Mouse (Mus musculus) 416B (cell line): ENCODE data around the gene Olfr305.
"Not testable (repeated sequence)": the region's sequence is repeated elsewhere in the genome, so short reads cannot be mapped to it uniquely, and the experiment has no call there.

Source experiments
- DNase-seq: peaks from one replicate; pipeline ENCODE4 v3.0.0; 2011; ENCODE audit warnings: low read depth

Gene Olfr305

GRCm38 (mm10) chr7:86366828-86367227 is at the start of gene Olfr305:
Gene Olfr305 (minus strand): TSS chr7:86366928.
- no peak for DNase-seq

DNA sequence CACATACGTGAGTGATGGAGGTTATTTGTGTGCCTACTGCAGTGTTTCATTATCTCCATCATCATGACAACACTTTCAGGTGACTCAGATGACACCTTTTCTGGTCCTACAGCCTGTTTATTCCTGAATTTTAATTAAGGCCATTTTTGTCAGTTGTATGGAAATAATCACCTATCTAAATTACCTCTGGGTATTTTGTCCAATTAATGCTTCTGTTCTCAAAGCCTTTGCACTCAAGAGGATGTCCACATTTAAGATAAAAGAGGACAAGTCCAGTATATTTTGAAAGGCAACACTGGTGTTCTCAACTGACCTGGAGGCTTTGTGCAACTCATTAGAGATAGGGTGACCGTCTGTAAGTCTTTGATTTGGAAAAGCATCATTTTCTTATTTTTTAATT is 36.8 kb upstream of the Olfr305 start, which contains the start of gene Olfr301:
Olfr301 (plus strand) TSS at position 301 of the 400 bp plus-strand sequence.
- no peak for DNase-seq

DNA sequence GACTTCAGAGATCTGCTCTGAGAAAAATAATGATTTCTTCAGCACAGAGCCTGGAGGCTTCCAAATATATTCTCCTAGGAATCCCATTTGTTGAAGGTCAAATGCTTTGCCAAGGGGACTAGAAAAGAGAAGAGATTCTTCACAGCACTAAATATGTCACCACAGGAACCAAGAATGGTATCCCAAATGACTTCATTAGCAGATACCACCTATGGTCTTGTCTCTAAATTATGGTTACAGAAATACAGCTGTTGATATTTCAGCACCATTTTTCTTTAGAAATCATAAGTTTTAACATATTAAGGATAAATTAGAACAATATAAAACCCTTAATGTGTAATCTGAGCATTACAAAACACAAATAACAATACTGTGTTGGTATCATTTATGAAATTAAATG is 31.0 kb upstream of the Olfr305 start, which contains the start of gene Olfr303:
Olfr303 (minus strand) TSS at position 101 of the 400 bp plus-strand sequence.
- DNase-seq, result no peak

DNA sequence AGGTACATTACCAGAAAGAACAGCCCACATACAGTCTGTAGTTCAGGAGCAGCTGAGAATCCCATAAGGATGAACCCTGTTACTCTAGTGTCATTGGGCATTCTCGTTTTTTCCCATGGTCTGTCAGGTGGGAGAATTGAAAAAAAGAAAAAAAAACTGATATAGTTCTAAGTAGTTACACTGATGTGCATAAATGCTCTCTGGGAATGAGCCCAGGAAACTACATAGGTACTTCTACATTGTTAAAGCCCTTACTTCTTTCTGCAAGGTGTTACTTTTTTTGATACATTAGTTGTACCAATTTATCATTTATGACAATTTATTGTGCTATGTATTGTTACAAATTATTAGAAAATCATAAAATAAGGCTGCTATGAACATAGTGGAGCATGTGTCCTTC is 19.8 kb upstream of the Olfr305 start, which contains the start of gene Olfr304:
Olfr304 (minus strand) TSS at position 101 of the 400 bp plus-strand sequence.
- no peak for DNase-seq

GRCm38 (mm10) chr7:86385769-86386168 is 19.0 kb upstream of the Olfr305 start:
- DNase-seq, result peak; percentile 18

DNA sequence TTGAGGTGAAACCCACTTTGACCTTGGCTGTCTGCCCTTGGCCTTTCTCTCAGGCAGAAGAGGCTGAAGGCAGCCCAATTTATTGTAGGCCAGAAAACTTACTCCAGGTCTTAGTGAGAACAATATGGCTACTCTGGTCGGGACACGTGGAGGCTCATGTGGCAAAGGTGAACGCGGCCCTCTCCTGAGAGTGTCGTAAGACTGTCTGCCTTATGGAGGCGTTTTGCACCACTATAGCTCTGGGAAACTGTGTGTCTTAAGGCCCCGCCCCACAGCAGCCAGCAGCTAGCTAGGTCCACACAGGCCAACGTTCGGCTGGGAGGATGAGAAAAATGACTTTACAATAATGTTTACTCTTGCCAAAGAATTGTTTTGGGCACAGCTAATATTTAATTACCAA is 20.4 kb downstream of the Olfr305 start:
- not testable (repeated sequence) for DNase-seq

DNA sequence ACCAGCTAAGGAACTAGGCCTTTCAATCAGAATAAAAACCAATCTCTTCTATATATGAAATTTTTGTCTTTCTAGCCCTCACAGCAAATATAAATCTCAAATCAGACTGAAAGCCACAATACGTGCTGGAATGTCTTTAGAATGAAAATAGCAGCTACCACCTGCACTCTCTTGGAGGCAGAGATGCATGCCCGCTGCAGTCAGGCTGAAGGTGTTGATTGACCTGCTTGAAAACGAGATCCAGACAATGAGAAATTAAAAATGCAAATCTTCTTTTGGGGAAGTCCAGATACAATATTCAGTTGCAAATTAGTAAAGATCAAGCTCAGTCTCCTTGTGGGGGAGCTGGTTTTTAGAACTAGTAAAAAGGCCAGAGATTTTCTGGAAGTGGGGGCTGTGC is 22.5 kb downstream of the Olfr305 start:
- DNase-seq, result no peak

DNA sequence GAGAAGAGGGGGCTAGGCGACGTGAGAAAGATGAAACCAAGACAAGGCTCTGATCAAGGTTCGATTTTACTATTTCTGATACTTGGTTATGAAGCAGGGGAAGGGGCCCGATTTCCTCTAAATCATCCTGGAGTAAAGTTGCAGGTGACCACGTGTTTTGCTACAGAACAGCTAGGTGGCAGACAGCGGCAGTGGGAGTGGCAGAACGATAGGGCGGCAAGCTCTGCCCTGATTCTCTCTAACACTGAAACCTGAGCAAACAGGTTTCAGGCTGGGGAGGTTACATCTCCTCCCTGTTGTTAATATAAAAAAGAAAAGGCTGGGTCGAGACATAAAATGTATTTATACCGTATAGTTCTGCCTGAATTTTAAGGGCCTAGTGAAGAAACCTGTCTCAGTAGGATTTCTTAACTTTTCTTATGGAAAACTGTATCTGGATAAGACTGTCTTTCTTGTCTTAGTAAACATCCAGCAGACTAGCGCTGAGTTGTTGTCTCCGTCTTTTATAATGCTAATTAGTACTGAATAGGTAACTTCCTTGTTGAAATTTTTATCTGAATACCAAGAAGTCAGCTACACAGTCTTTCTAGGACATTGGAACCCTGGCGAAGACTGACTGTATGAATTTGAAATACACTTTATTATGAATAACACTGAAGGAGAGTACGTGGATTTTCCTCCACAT is 23.7 kb downstream of the Olfr305 start:
- DNase-seq, result no peak

- DNase-seq, result no peak
These were observed 29.2 kb downstream of the Olfr305 start, which contains the start of gene Olfr307 for GRCm38 (mm10) chr7:86337486-86337885. Gene Olfr307 (minus strand): TSS chr7:86337586.

DNA sequence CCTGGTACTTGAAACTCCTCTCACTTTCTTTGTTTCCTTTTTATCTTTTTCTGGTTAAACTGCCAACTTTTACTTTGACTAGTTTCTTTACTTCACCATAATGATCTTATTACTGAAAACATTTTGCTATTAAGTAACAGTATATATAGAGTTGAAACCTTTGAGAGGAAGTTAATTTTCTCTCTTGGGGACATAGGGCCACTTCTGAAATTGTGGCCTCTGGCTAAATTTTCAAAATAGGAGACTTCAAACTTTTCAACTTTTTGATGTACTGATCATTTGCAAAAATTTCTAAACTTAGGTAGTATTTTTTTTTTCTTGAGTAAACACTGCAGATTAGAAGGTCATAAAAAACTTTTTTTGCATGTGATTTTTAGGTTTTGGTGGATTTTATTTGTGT is 41.2 kb downstream of the Olfr305 start, which contains the start of gene Olfr308:
Olfr308 (minus strand) TSS at position 101 of the 400 bp plus-strand sequence.
- DNase-seq, result no peak

GRCm38 (mm10) chr7:86321323-86321722 is 45.4 kb downstream of the Olfr305 start:
- peak; percentile 70 for DNase-seq

DNA sequence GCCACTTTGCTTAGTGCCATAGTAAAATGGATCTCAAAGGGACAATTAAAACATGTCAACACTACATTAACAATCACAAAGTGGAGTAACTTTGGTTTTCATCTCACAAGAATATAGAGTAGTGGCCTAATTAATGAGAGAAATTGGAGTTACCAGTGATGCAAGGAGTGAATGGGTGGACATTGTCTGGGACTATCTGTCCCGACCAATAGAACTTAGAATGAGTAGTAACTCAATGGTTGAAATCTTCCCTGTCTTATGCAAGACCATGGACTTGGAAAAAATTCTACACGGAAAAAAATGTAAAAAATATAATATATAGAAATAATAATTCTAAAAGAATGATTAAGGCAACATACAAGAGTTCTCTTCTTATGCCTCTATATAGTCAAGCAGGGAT is 53.1 kb downstream of the Olfr305 start, which contains the start of gene Olfr309:
Olfr309 (minus strand) TSS at position 101 of the 400 bp plus-strand sequence.
- no peak for DNase-seq
